17 mouse cellular contexts compared by ENCODE assay signal in genomic region chr16:77573036-77573435, GRCm38 (mm10). TPM values are rescaled to one million over a fixed set of nuclear protein-coding genes. Genes with fewer than 3 reads are reported as not detected.
DNase-seq lines count a peak whose midpoint lies in the region; ATAC-seq and TF ChIP-seq lines count a peak whose summit lies in the region.
"Had no signal": no experiment of that assay in that cellular context is flagged by ENCODE, and none has a peak within 500 bp of the region (broad histone marks: within the 10 kb centered on the region; RNA-seq: fewer than 3 reads in every experiment).

No protein-coding gene starts in this region.

- H3K9ac ChIP-seq in embryonic facial prominence, embryonic 12.5 days, result no peak overlapping the region
- H3K9ac ChIP-seq in hindbrain, postnatal 0 days (replicated peaks; ENCODE audit: low read length), result no peak overlapping the region
- H3K9ac ChIP-seq: limb, embryonic 15.5 days had no signal

- no peaks in the 10 kb centered on the region for H3K36me3 ChIP-seq in embryonic facial prominence, embryonic 12.5 days
- H3K36me3 ChIP-seq in hindbrain, postnatal 0 days (ENCODE audit: insufficient read depth, low read length), result no peaks in the 10 kb centered on the region
- H3K36me3 ChIP-seq in heart, embryonic 10.5 days, result peaks cover 4% of the 10 kb centered on the region; the same call in 1 of the 2 replicates
- H3K36me3 ChIP-seq: limb, embryonic 15.5 days had no signal

- 0 out of 2 replicates have a peak, but pooled peaks have one; percentile 67 for ATAC-seq in embryonic facial prominence, embryonic 12.5 days (ENCODE audit: insufficient number of reproducible peaks, insufficient read depth, low FRiP score, low TSS enrichment)
- ATAC-seq in hindbrain, postnatal 0 days, result peak; percentile 51; the same call in 1 of the 2 replicates

- no peaks in the 10 kb centered on the region for H3K27me3 ChIP-seq in embryonic facial prominence, embryonic 12.5 days
- H3K27me3 ChIP-seq in hindbrain, postnatal 0 days (ENCODE audit: insufficient read depth, low read length), result no peaks in the 10 kb centered on the region
- no peaks in the 10 kb centered on the region for H3K27me3 ChIP-seq in heart, embryonic 10.5 days (ENCODE audit: insufficient read depth, poor library complexity, severe bottlenecking)
- H3K27me3 ChIP-seq: limb, embryonic 15.5 days had no signal

- DNase-seq in heart, adult 11 months, result peak; percentile 61
- no peak for DNase-seq in heart, postnatal 10 days
- DNase-seq in 416B (ENCODE audit: low read depth), result peak; percentile 13
- DNase-seq in hindbrain, postnatal 0 days (ENCODE audit: low spot score), result peak; percentile 8
- no peak for DNase-seq in thymus, postnatal 25 days
- no peak for DNase-seq in heart, adult 18-20 months
- DNase-seq in heart, embryonic 10.5 days (ENCODE audit: low spot score), result no peak
- DNase-seq: adrenal gland, adult 8-10 months; B cell, adult 2 months; cerebellum, postnatal 10 days; kidney, adult 8-10 months; lung, adult 2 months; right cerebral cortex, postnatal 25 days had no signal

- no peak overlapping the region for H3K4me3 ChIP-seq in embryonic facial prominence, embryonic 12.5 days
- H3K4me3 ChIP-seq in hindbrain, postnatal 0 days (ENCODE audit: low read length), result no peak overlapping the region
- H3K4me3 ChIP-seq in heart, embryonic 10.5 days, result no peak overlapping the region
- H3K4me3 ChIP-seq: limb, embryonic 15.5 days had no signal

- no peak overlapping the region for H3K4me2 ChIP-seq in embryonic facial prominence, embryonic 12.5 days (replicated peaks)
- H3K4me2 ChIP-seq in hindbrain, postnatal 0 days (ENCODE audit: low read depth, low read length), result no peak overlapping the region
- H3K4me2 ChIP-seq: limb, embryonic 15.5 days had no signal

- intact Hi-C loops in heart, postnatal 10 days (cut with DNase I), result no loop called here

- 71% methylated on average over 5 of the region's 5 CpGs for WGBS in embryonic facial prominence, embryonic 12.5 days
- 52% methylated on average over 5 of the region's 5 CpGs for WGBS in hindbrain, postnatal 0 days
- WGBS in heart, embryonic 10.5 days, result 84% methylated on average over 5 of the region's 5 CpGs

- no peak for TF ChIP-seq CTCF in hindbrain, postnatal 0 days (IDR thresholded peaks at IDR 0.05; ENCODE audit: low read depth)

- no peaks in the 10 kb centered on the region for H3K9me3 ChIP-seq in embryonic facial prominence, embryonic 12.5 days
- H3K9me3 ChIP-seq in hindbrain, postnatal 0 days (ENCODE audit: low read length), result no peaks in the 10 kb centered on the region
- H3K9me3 ChIP-seq in heart, embryonic 10.5 days, result no peaks in the 10 kb centered on the region
- H3K9me3 ChIP-seq: limb, embryonic 15.5 days had no signal

- no peak overlapping the region for H3K27ac ChIP-seq in embryonic facial prominence, embryonic 12.5 days
- H3K27ac ChIP-seq in hindbrain, postnatal 0 days, result no peak overlapping the region
- H3K27ac ChIP-seq in heart, embryonic 10.5 days, result no peak overlapping the region
- H3K27ac ChIP-seq: limb, embryonic 15.5 days had no signal

- peaks cover 13% of the 10 kb centered on the region for H3K4me1 ChIP-seq in embryonic facial prominence, embryonic 12.5 days
- 0 out of 2 replicates have a peak, but pooled peaks cover 3% of the 10 kb centered on the region for H3K4me1 ChIP-seq in hindbrain, postnatal 0 days (ENCODE audit: insufficient read depth, low read length)
- no peaks in the 10 kb centered on the region for H3K4me1 ChIP-seq in heart, embryonic 10.5 days
- H3K4me1 ChIP-seq: limb, embryonic 15.5 days had no signal

RNA-seq across cellular contexts. Expression of gene Gm11146, which starts 28.9 kb away (rescaled TPM):
- total RNA-seq in heart, postnatal 10 days (2021), result not detected
- not detected in 2 replicates for polyA plus RNA-seq in embryonic facial prominence, embryonic 12.5 days (2016; fragmentation: Nextera tagmentation; extraction: Ambion mirVana)
- total RNA-seq in hindbrain, postnatal 0 days (2014; rRNA removed), result not detected in 2 replicates
- polyA plus RNA-seq in hindbrain, postnatal 0 days (2015; fragmentation: Nextera tagmentation; extraction: Ambion mirVana), result not detected in 2 replicates
- not detected for total RNA-seq in heart, adult 18-20 months (2021)
- polyA plus RNA-seq in heart, embryonic 10.5 days (2016; fragmentation: Nextera tagmentation; extraction: Ambion mirVana), result not detected in 2 replicates
- total RNA-seq: adrenal gland, adult 8-10 months; gastrocnemius, adult 18-20 months; hematopoietic stem cell, adult 5-6 weeks had no signal
- polyA plus RNA-seq: limb, embryonic 15.5 days; lung, adult 2 months had no signal

Comparison
In these comparisons a context has a peak if more than half of its experiments do, and no peak if none do; other contexts are left out.
1. DNase-seq: peak in heart, adult 11 months (single experiment), 416B (single experiment) and hindbrain, postnatal 0 days (single experiment); none in heart, postnatal 10 days (0 of 2), thymus, postnatal 25 days (single experiment), heart, adult 18-20 months (0 of 2) and heart, embryonic 10.5 days (single experiment).